Mouse (Mus musculus): Measurements from ENCODE around the gene Cdh1.

DNA sequence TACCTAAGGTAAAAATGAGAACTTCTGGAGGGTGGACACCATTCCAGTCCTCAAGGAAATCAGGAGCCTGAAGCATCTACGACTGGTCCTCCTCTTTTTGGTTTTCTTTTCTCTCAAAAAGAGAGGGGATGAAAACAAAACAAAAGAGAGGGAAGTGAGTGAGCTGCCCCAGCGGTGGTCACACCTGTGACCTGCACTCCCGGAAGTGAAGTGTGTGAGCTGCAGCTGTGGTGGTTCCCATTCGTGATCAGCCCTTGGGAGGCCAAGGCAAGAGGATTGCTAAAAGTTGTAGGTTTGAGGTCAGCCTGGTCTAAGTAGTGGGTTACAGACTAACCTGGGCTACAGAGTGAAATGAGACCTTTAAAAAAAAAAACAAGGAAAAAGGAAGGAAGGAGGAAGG, 3.0 kb downstream of the Cdh1 start:
- TF ChIP-seq CTCF (IDR thresholded peaks at IDR 0.05; ENCODE audit: low read depth, low read length) = no peak
- TF ChIP-seq POLR2A (IDR thresholded peaks at IDR 0.05; ENCODE audit: borderline replicate concordance, low read depth, low read length) = no peak

All from bone marrow macrophage, adult 2 months (primary cell).